Mouse (Mus musculus) ES-E14 (cell line): ENCODE data around the gene Zcchc9. TPM values are rescaled to one million over a fixed set of nuclear protein-coding genes. Genes with fewer than 3 reads are reported as not detected.

ENCODE experiments used
- DNase-seq: peaks from one replicate; pipeline ENCODE4 v3.0.0-alpha.2; 2013; ENCODE audit warnings: low read depth, low spot score
- H3K27ac ChIP-seq: 2 replicates; pipeline ENCODE4 v1.5.1; 2012; ENCODE audit warnings: low read depth, mild to moderate bottlenecking, low read length, moderate library complexity, mixed read lengths; ENCODE audit not compliant: poor library complexity, insufficient read depth, severe bottlenecking
- H3K36me3 ChIP-seq: 2 replicates; pipeline ENCODE4 v1.6.1; 2012; ENCODE audit warnings: mild to moderate bottlenecking, low read length, moderate library complexity, mixed read lengths; ENCODE audit not compliant: control insufficient read depth, poor library complexity, insufficient read depth, severe bottlenecking
- H3K4me1 ChIP-seq, 2 experiments: fragments of 150-350 bp in 1 of 2; sonication (generic) in 1 of 2; 2 replicates each; pipeline ENCODE4 v1.6.1; 2012; ENCODE audit warnings: low read length in 2 of 2, mild to moderate bottlenecking in 1 of 2, mixed read lengths in 1 of 2; ENCODE audit not compliant: control insufficient read depth in 2 of 2, insufficient read depth in 2 of 2, poor library complexity in 1 of 2
- H3K4me3 ChIP-seq, 2 experiments: fragments of 150-350 bp in 1 of 2; sonication (generic) in 1 of 2; 2 replicates each; pipeline ENCODE4 v1.5.1; 2012; ENCODE audit warnings: low read length in 2 of 2, low read depth in 1 of 2, mild to moderate bottlenecking in 1 of 2, mixed read lengths in 1 of 2; ENCODE audit not compliant: insufficient read depth in 1 of 2, poor library complexity in 1 of 2, severe bottlenecking in 1 of 2
- H3K9ac ChIP-seq: 2 replicates; pipeline ENCODE4 v1.6.1; 2012; ENCODE audit warnings: low read depth, mild to moderate bottlenecking, low read length, mixed read lengths; ENCODE audit not compliant: poor library complexity, insufficient read depth, severe bottlenecking
- H3K9me3 ChIP-seq: fragments of 150-350 bp; sonication (generic); 2 replicates; pipeline ENCODE4 v1.6.1; 2012; ENCODE audit warnings: low read depth, mild to moderate bottlenecking, low read length; ENCODE audit not compliant: control insufficient read depth, insufficient read depth
- CHD2 ChIP-seq: IDR thresholded peaks from 2 replicates; pipeline ENCODE4 v1.6.1; 2014; ENCODE audit warnings: mild to moderate bottlenecking, low read depth, low read length, inconsistent platforms
- HCFC1 ChIP-seq: IDR thresholded peaks from 2 replicates; pipeline ENCODE4 v1.6.1; 2012; ENCODE audit warnings: low read length, inconsistent platforms, borderline replicate concordance; ENCODE audit not compliant: insufficient read depth
- MAFK ChIP-seq: IDR thresholded peaks from 2 replicates; pipeline ENCODE4 v1.6.1; 2014; ENCODE audit warnings: mild to moderate bottlenecking, low read depth, low read length, inconsistent platforms; ENCODE audit not compliant: insufficient read depth
- ZC3H11A ChIP-seq: IDR thresholded peaks from 2 replicates; pipeline ENCODE4 v1.6.1; 2012; ENCODE audit warnings: low read depth, mild to moderate bottlenecking, inconsistent platforms, low read length, borderline replicate concordance
- ZNF384 ChIP-seq: IDR thresholded peaks from 2 replicates; pipeline ENCODE4 v1.6.1; 2012; ENCODE audit warnings: low read depth, low read length, inconsistent platforms
- in situ Hi-C, 2 experiments: fragments of 600-800 bp; cut with MboI; formaldehyde crosslinking; loops; one replicate each; pipeline ENCODE4 v1.15.1; 2025; ENCODE audit warnings: low sequenced_read_pairs in 2 of 2, inconsistent platforms in 1 of 2; ENCODE audit not compliant: unreplicated experiment in 2 of 2
- total RNA-seq: library from RNA; depleted of rRNA; stranded (reverse); fragments of 300-350 nt; gene quantifications from 2 replicates; pipeline ENCODE4 v1.2.3, GENCODE M21; 2012; rRNA removed

The Zcchc9 gene
- total RNA-seq = 13.0 and 20.0 TPM in 2 replicates

DNA sequence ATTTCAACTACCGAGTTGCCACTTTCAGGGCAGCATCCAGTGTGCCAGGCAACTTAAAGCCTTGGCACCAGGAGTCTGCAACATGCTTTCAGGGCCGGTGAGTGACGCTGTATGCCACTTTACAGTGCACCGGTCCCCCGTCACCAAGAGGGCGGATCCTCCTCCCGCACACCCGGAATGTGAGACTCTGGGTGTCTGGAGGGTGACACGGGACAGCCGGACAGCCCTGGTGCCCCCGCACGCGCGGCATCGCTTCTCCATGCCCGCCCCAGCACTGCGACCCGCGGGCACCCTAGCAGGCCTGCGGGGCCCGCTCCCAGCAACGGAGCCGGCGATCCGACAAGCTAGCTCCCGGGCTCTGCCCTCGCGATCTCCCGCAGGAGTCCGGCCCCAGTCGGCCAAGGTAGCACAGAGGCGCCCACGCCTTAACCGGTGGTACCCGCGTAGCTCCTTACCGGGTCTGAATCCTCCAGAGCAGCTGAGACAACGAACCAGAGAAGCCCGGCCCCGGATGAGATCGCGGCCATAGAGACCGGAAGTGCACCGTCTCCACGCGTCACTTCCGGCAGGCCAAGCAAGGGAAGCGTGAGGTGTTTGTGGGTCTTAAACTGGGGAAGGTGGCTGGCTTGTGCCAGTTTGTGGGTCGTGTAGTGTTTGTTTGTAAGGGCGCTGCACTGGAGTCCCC, at the start of gene Zcchc9:
TSS of gene Zcchc9 (minus strand) at position 551 of the 685 bp plus-strand sequence.
- in situ Hi-C loops = no loop called here
- Histone ChIP-seq H3K27ac (peak within 1 kb of the TSS; percentile 57), H3K9me3 (no peaks in the 10 kb centered on the region), H3K4me1 (peaks cover 0 to 2% of the 10 kb centered on the region in 2 experiments; a peak in 1 of 4 replicates), H3K4me3 (peak within 1 kb of the TSS; percentile 81 to 91), H3K9ac (peak within 1 kb of the TSS; percentile 95), H3K36me3 (peaks cover 9% of the 10 kb centered on the region)
- DNase-seq = peak; percentile 81
- TF ChIP-seq ZNF384 = no peak
- no peak for TF ChIP-seq MAFK
- TF ChIP-seq CHD2 = no peak
- TF ChIP-seq ZC3H11A = no peak
- TF ChIP-seq HCFC1 = no peak

DNA sequence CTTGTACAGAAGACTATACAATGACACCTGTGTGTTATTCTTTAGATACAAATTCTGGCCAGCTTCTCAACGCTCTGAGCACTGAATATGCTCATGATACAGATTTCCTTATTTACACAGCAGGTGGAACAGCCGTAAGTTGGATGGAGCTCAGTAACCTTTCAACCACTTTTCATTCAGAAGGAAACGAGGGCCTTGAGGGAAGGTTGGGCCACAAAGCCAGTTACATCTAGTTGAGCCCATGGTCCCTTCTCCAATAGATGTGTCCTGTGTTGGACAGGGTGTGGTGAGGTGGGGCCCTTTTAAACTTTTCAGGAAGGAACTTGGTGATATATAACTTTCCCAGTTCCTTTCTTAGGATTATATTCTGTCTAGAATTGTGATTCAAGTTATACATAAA, 46.9 kb upstream of the Zcchc9 start:
- H3K9ac ChIP-seq = no peak overlapping the region
- no peaks in the 10 kb centered on the region for H3K36me3 ChIP-seq
- no peaks in the 10 kb centered on the region for H3K9me3 ChIP-seq
- no peak for DNase-seq
- TF ChIP-seq MAFK = no peak
- TF ChIP-seq CHD2 = no peak
- no peak for TF ChIP-seq ZC3H11A
- TF ChIP-seq ZNF384 = no peak
- no peak for TF ChIP-seq HCFC1
- peaks cover 0 to 4% of the 10 kb centered on the region in 2 experiments; a peak in 2 of 4 replicates for H3K4me1 ChIP-seq
- no peak overlapping the region for H3K27ac ChIP-seq
- in situ Hi-C loops = no loop called here
- no peak overlapping the region for H3K4me3 ChIP-seq

DNA sequence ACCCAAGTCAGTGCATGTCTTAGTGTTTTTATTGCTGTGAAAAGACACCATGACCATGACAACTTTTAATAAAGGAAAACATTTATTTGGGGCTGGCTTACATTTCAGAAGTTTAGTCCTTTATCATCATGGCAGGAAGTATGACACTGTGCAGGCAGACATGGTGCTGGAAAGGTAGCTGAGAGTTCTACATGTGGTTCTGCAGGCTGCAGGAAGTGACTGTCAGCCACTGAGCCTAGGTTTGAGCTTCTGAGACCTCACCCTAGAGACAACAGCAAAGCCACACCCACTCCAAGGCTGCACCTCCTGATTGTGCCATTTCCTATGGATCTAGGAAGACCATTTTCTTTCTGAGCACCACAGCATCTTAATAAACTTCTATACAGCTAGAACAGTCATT, 20.4 kb upstream of the Zcchc9 start:
- Histone ChIP-seq H3K27ac (no peak overlapping the region), H3K36me3 (no peaks in the 10 kb centered on the region), H3K4me1 (no peaks in the 10 kb centered on the region), H3K9me3 (no peaks in the 10 kb centered on the region), H3K4me3 (no peak overlapping the region), H3K9ac (no peak overlapping the region)
- in situ Hi-C loops = no loop called here
- DNase-seq = no peak
- no peak for TF ChIP-seq HCFC1
- no peak for TF ChIP-seq MAFK
- TF ChIP-seq ZC3H11A = no peak
- no peak for TF ChIP-seq CHD2
- no peak for TF ChIP-seq ZNF384

DNA sequence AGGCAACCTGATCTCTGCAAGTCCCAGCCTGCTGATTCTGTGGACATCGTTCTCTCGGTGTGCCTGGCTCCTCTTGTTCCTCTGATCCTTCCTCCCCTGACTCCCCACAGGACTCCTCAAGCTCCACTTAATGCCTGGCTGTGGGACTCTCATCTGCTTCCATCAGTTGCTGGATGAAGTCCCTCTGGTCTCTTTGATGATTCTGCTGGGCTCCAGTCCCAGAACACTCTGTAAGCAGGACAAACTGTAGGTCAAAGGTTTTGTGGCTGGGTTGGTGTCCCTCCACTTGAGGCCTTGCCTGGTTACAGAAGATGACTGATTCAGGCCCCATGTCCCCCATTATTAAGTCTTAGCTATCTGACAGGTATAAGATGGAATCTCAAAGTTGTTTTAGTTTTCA, 18.6 kb upstream of the Zcchc9 start:
- no peak overlapping the region for H3K27ac ChIP-seq
- DNase-seq = no peak
- H3K4me3 ChIP-seq = no peak overlapping the region
- in situ Hi-C loops = no loop called here
- no peak overlapping the region for H3K9ac ChIP-seq
- no peaks in the 10 kb centered on the region for H3K4me1 ChIP-seq
- no peak for TF ChIP-seq HCFC1
- no peak for TF ChIP-seq MAFK
- H3K36me3 ChIP-seq = no peaks in the 10 kb centered on the region
- H3K9me3 ChIP-seq = no peaks in the 10 kb centered on the region
